Mouse (Mus musculus): ENCODE data around the gene Dnajb12.

Gene Dnajb12

DNA sequence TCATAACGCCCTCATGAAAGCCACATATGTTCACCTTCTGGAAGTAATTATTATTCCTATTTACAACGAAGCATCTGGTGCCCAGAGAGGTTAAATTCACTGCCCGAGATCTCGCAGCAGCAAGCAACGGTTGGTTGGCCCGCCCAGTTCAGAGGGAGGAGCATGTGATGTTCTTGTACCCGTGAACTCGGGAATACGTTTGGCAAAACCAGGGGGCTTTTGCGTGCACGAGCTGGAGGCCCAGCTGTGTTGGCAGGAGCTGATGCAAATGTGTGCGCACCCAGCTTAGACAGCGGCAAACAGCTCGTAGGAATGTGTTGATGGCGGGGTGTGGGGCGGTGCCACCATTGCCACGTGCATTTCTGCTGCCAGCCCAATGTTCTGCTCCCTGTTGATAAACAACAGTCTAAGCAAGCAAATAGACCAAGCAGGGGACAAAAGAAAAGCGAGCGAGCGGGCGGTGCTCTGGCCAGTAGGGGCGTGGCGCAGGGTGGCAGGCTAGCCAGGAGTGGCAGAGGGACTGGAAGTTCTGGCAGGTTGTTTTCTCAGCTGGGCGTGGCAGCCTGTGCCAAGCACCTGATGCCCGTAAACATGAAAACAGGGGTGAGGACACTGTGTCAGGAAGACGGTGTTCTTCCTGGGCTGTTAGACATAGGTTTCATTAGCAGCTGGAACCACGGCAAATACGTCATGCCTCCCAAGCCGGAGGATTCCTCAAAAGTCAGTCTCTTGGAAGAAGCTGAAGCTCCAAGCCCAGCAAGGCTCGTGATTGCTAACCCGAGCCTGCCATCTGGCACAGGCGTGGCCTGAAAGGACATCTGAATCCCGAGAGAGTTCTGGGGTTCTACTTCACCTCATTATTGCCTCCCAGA is 41.7 kb downstream of the Dnajb12 start:
- DNase-seq = peak; percentile 90 to 95

DNA sequence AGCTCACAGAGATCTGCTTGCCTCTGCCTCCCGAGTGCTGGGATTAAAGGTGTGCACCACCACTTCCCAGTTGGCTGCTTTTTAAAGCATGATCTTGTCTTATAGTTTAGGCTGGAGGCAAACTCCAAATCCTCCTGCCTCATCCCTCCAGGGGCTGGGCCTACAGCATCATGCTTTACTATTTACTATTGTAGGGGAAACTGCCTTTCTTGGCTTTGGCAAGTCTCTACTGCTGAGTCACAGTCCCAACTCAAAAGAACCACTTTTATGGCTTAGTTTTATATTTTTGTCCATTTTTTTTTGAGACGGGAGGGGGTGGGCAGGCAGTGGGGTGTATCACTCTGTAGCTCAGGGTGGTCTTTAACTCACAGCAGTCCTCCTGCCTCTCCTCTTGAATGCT is 44.1 kb downstream of the Dnajb12 start:
- no peak for DNase-seq

- DNase-seq = no peak
Measured at GRCm38 (mm10) chr10:59924305-59924704, 44.9 kb downstream of the Dnajb12 start.

GRCm38 (mm10) chr10:59929205-59929604 is 49.8 kb downstream of the Dnajb12 start:
- DNase-seq = no peak

- DNase-seq = no peak
Measured at GRCm38 (mm10) chr10:59930996-59931395, 51.6 kb downstream of the Dnajb12 start.

- DNase-seq = peak; percentile 69 to 82
Measured at GRCm38 (mm10) chr10:59932521-59932920, 53.2 kb downstream of the Dnajb12 start.

GRCm38 (mm10) chr10:59934039-59934438 is 54.7 kb downstream of the Dnajb12 start:
- no peak for DNase-seq

- DNase-seq = no peak
Measured at GRCm38 (mm10) chr10:59936058-59936856, 56.9 kb downstream of the Dnajb12 start.

GRCm38 (mm10) chr10:59938662-59939061 is 59.3 kb downstream of the Dnajb12 start:
- DNase-seq = no peak

GRCm38 (mm10) chr10:59939081-59939480 is 59.7 kb downstream of the Dnajb12 start:
- DNase-seq = no peak

DNA sequence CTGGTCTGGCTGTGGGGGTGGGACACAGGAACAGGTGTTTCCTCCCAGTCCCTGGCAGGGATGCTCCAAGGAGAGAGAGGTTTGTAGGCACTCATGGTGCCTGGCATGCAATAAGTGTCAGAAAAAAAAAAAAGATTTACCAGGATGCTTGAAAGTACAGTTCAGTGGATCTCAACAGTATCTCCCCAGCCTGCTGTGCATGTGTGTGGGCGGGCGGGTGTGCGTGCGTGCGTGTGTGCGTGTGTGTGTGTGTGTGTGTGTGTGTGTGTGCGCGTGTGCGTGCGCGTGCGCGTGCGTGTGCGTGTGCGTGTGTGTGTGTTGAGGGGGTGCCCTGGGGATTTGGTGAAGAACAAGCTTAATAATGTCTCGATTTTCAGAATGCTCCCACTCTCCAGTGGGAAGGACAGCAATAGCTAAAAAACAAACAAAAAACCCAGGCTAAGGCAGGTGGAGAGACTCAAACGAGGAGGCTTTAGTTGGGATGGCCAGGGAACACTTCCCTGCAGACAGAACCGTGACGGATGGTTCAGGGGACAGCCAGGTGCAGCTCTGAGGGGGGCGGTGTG is 63.0 kb downstream of the Dnajb12 start:
- DNase-seq = no peak

GRCm38 (mm10) chr10:59942847-59943420 is 63.6 kb downstream of the Dnajb12 start:
- peak; percentile 72 to 86 for DNase-seq

GRCm38 (mm10) chr10:59943421-59943989 is 64.1 kb downstream of the Dnajb12 start:
- DNase-seq = peak; percentile 93 to 96

DNA sequence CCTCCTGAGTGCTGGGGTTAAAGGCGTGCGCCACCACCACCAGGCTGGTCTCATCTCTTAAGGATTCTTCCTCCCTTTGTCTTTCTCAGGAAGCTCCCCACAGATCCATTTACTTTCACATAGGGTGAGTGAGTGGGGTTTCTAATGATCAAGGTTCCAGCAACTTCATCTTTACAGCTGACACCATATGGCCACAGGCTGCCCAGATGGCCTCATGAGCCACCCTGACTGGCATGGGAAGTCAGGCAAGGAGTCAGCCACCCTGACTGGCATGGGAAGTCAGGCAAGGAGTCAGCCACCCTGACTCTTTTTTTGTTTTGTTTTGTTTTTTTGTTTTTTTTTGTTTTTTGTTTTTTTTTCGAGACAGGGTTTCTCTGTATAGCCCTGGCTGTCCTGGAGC is 66.1 kb downstream of the Dnajb12 start:
- no peak for DNase-seq

DNA sequence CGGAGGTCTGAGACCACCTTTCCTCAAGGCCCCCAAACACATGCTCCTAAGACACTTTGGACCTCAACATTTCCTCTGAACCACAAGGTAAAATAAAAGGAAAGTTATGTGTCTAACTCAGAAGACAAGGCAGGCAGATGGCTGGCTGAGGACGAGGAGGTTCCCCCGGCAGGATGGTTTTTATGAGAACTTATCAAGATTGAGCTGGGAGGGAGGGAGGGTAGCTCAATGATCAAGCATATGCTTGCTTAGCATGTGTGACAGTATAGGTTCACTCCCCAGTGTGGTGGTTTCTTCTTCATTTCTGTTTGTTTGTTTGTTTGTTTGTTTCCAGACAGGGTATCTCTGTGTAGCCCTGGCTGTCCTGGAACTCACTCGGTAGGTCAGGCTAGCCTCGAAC is 67.0 kb downstream of the Dnajb12 start:
- no peak for DNase-seq

- peak in 1 of 2 experiments; percentile 61 for DNase-seq
Measured at GRCm38 (mm10) chr10:59947296-59948073, 68.1 kb downstream of the Dnajb12 start.

GRCm38 (mm10) chr10:59948363-59949254 is 69.3 kb downstream of the Dnajb12 start:
- peak in 1 of 2 experiments; percentile 63 for DNase-seq
